Mouse (Mus musculus) right cerebral cortex, adult 18-20 months (tissue): ENCODE results near the gene Sfmbt1.
"Not testable (repeated sequence)": the region's sequence is repeated elsewhere in the genome, so short reads cannot be mapped to it uniquely, and the experiment has no call there.

Experiments used
- DNase-seq: peaks from one replicate; pipeline ENCODE4 v3.0.0; 2022; ENCODE audit warnings: mixed read lengths

Gene Sfmbt1

GRCm38 (mm10) chr14:30718696-30719095, 4.0 kb downstream of the Sfmbt1 start:
- DNase-seq, result not testable (repeated sequence)

- DNase-seq, result no peak
Measured at GRCm38 (mm10) chr14:30719514-30719913, 4.9 kb downstream of the Sfmbt1 start.

GRCm38 (mm10) chr14:30721850-30722249, 7.2 kb downstream of the Sfmbt1 start:
- no peak for DNase-seq

- DNase-seq, result no peak
Measured at GRCm38 (mm10) chr14:30722406-30722805, 7.8 kb downstream of the Sfmbt1 start.

GRCm38 (mm10) chr14:30731896-30732295, 17.2 kb downstream of the Sfmbt1 start:
- DNase-seq, result no peak

GRCm38 (mm10) chr14:30734665-30735064, 20.0 kb downstream of the Sfmbt1 start:
- DNase-seq, result no peak

- DNase-seq, result no peak
Measured at GRCm38 (mm10) chr14:30735810-30736209, 21.2 kb downstream of the Sfmbt1 start.

- DNase-seq, result no peak
Measured at GRCm38 (mm10) chr14:30736413-30736812, 21.8 kb downstream of the Sfmbt1 start.

- no peak for DNase-seq
Measured at GRCm38 (mm10) chr14:30743891-30744290, 29.2 kb downstream of the Sfmbt1 start.

- no peak for DNase-seq
Measured at GRCm38 (mm10) chr14:30746160-30746559, 31.5 kb downstream of the Sfmbt1 start.

GRCm38 (mm10) chr14:30757239-30757638, 42.6 kb downstream of the Sfmbt1 start:
- no peak for DNase-seq

GRCm38 (mm10) chr14:30761211-30761610, 46.6 kb downstream of the Sfmbt1 start:
- no peak for DNase-seq

GRCm38 (mm10) chr14:30762131-30762903, 47.7 kb downstream of the Sfmbt1 start:
- no peak for DNase-seq

GRCm38 (mm10) chr14:30762904-30763568, 48.4 kb downstream of the Sfmbt1 start:
- DNase-seq, result no peak

GRCm38 (mm10) chr14:30784614-30785013, 70.0 kb downstream of the Sfmbt1 start:
- no peak for DNase-seq

- DNase-seq, result peak; percentile 54
Measured at GRCm38 (mm10) chr14:30789471-30789870, 74.8 kb downstream of the Sfmbt1 start.

GRCm38 (mm10) chr14:30792871-30793270, 78.2 kb downstream of the Sfmbt1 start:
- DNase-seq, result no peak

GRCm38 (mm10) chr14:30801756-30802155, 87.1 kb downstream of the Sfmbt1 start:
- DNase-seq, result no peak

GRCm38 (mm10) chr14:30821136-30821535, 106.5 kb downstream of the Sfmbt1 start:
- DNase-seq, result no peak

GRCm38 (mm10) chr14:30824456-30824995, 109.9 kb downstream of the Sfmbt1 start:
- DNase-seq, result no peak

GRCm38 (mm10) chr14:30825021-30825475, 110.4 kb downstream of the Sfmbt1 start:
- DNase-seq, result no peak

GRCm38 (mm10) chr14:30825476-30826131, 111.0 kb downstream of the Sfmbt1 start, which contains the start of gene Tmem110:
Tmem110 (plus strand) TSS chr14:30825590.
- peak; percentile 90 for DNase-seq
